Mouse (Mus musculus): ENCODE data around the gene Matn1.

Matn1 gene

GRCm38 (mm10) chr4:130978981-130979380, 34.8 kb downstream of the Matn1 start:
- no peak for DNase-seq (ENCODE audit: extremely low read depth, low read depth, low spot score)

- no peak for DNase-seq (ENCODE audit: extremely low read depth, low read depth, low spot score)
These were observed 40.4 kb downstream of the Matn1 start for GRCm38 (mm10) chr4:130984416-130985182.

DNA sequence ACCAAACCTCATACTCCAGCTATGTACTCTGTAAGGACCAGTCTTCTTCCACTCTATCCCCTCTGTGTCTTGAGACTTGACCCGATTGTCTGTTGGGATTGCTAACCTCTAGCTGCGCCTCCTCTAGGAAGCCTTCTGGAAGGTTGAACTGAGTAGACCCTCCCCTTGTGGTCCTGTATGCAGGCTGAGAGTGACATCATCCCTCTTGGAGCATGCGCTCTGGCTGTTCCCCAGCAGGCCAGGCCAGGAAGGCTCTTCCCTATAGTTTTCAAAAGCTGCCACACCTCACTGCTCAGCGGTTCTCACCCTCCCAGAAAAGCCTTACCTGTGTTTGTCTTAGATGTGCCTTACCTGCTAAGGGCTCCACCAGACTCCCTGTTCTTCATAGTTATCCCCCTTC, 42.9 kb downstream of the Matn1 start:
- no peak for DNase-seq (ENCODE audit: extremely low read depth, low read depth, low spot score)

GRCm38 (mm10) chr4:130988219-130988839, 44.1 kb downstream of the Matn1 start:
- DNase-seq (ENCODE audit: extremely low read depth, low read depth, low spot score), result no peak

- DNase-seq (ENCODE audit: extremely low read depth, low read depth, low spot score), result no peak
These were observed 45.0 kb downstream of the Matn1 start for GRCm38 (mm10) chr4:130989146-130989545.

GRCm38 (mm10) chr4:130990966-130991365, 46.8 kb downstream of the Matn1 start:
- no peak for DNase-seq (ENCODE audit: extremely low read depth, low read depth, low spot score)

- no peak for DNase-seq (ENCODE audit: extremely low read depth, low read depth, low spot score)
These were observed 50.4 kb downstream of the Matn1 start for GRCm38 (mm10) chr4:130994556-130994955.

DNA sequence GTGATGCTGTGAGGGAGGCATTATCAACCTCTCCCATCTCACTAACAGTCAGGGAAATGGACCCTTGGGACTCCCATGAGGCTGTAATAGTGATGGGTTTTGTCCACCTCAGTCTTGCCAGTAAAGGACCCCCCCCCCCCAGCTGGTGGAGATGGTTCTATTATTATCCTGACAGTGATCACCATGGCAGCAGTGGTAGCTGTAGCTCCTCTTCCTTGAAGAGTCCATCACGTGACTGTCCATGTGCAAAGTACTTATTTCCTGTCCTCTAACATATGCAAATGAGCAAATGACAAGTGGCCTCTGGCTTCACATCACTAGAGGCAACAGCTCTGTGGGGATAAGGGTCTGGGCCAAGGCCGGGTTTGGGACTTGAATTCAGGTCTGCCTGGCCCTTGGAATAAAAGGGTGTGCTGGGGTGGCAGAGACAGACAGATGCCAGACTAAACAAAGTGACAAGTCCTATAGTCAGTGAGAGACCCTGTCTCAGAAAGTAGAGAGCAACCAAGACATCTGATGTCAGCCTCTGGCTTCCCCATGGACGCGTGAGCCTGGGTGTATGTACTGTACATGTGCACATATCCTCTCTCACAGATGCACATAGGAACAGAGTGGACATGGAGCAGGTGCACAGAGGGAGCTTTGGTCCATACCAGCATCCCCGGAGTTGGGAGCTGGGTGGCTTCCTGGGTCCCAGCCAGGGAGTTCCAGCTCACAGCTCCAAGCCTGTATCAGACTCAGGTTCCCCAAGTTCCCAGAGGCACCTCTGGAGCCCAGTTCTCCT, 55.8 kb downstream of the Matn1 start:
- DNase-seq (ENCODE audit: extremely low read depth, low read depth, low spot score), result no peak

GRCm38 (mm10) chr4:131000614-131001178, 56.5 kb downstream of the Matn1 start:
- no peak for DNase-seq (ENCODE audit: extremely low read depth, low read depth, low spot score)

Measured in fat pad, adult 2 months (tissue).